Mouse (Mus musculus): ENCODE data around the gene Fam57b. TPM values are rescaled to one million over a fixed set of nuclear protein-coding genes. Genes with fewer than 3 reads are reported as not detected.

Gene Fam57b
- total RNA-seq, 2 experiments from 2014 or later: not detected

GRCm38 (mm10) chr7:126796350-126796932 is 1.0 kb upstream of the Fam57b start:
- ATAC-seq (replicated peaks; ENCODE audit: poor library complexity, severe bottlenecking): no peak

GRCm38 (mm10) chr7:126798127-126799049 is 920 bp downstream of the Fam57b start:
- ATAC-seq (replicated peaks; ENCODE audit: poor library complexity, severe bottlenecking): peak; percentile 54

- peak; percentile 77 for ATAC-seq (replicated peaks; ENCODE audit: poor library complexity, severe bottlenecking)
Measured at GRCm38 (mm10) chr7:126799050-126799467, 1.6 kb downstream of the Fam57b start.

- peak; percentile 57 for ATAC-seq (replicated peaks; ENCODE audit: poor library complexity, severe bottlenecking)
Measured at GRCm38 (mm10) chr7:126799468-126800268, 2.2 kb downstream of the Fam57b start.

DNA sequence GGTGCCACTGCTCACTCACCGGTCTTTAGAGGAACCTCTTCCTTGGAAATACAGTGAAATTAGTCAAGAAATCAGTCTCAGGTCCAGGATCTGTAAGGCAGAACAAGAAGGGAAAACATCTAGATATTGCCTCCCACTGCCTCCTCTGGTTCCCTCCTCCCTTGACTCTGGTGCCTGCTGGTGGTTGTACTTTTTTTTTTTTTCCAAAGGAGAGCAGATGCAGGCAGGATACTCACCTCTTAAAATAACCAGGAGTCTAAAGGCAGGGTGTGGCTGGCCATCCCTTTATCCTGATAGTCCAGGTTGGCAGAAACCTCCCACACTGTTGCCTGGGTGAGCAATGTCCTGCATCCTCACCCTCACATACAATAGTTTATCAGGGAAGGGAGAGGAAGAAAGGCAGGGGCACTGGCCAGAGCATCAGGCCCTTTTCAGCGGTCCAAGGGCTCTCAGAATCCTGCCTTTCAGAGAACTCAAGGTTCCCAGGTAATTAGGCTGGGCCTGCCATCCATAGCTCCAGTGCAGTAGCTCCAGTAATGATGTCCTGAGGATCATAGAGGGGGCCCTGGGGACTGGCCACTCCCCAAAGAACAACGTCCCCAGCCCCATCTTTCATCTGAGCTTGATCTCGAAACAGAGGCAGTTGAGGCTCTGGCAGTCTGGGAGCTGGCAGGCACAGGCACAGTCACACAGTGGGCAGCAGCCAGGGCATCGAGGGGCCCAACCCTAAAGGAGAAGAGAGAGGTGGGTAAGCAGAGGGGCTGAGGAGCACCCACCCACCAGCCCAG is 3.0 kb downstream of the Fam57b start:
- no peak for ATAC-seq (replicated peaks; ENCODE audit: poor library complexity, severe bottlenecking)

DNA sequence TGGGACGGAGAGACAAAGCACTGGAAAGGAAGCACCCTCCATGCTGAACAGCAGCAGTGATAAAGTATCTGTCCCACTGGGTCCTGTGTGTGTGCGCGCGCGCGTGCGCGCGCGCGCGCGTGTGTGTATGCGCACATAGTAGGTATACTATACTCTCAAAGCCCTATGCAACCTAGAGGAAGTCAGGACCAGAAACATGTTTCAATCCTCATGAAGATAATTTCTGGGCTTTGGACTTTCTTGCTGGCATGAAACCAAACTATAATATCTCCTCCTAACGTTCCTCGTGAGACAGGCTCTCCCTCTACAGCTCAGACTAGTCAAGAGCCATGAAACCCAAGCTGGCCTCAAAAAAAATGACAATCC is 3.6 kb downstream of the Fam57b start:
- no peak for ATAC-seq (replicated peaks; ENCODE audit: poor library complexity, severe bottlenecking)

DNA sequence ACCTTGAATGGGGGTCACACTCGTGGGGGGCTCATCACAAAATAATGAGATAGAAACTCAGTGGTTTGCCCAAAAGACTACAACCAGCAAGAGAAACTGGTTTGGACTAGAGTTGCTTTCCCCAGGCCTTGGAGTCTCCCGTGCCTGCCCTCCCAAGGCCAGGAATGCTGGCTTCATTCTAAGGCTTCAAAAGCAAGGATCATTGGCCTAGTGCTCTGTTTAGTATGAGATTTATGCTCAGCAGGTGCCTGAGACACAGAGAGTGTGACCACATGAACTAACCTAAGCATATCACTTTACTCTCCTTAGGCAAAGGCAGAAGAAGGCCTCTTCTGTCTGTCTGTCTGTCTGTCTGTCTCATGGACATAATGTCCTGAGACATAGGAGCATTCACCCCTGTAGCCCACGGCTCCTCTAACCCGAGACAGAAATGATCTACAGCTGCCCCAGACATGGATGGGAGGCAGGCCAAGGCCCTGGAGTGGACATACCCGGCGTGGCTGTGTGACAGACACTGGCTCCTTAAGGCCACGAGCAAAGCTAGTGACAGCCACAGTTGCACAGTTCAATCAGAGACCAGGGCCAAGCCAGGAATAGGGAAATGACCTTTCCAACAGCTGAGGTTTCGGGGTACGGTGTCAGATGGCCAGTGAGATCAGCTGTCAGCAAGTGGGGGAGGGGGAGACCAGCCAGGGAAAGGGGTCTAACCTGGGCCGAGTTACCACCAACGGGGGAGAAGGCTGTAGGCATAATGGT is 4.8 kb downstream of the Fam57b start:
- no peak for ATAC-seq (replicated peaks; ENCODE audit: poor library complexity, severe bottlenecking)

DNA sequence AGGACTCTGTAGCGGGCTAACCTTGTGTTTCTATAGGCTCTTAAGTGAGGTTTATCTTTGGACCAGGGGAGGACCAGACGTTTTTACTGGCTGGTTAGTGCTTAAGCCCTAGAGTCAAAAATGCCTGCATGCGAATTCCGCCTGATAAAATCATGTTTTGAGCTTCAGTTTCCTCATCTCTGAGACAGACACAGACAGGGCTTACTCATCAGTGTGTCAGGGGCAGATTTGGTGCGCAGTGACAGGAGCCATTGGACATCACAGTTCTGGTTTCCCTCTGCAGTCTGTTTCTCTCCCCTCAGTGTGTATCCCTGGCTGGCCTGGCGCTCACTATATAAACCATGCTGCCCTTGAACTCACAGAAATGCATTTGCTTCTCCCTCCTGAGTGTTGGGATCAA is 5.7 kb downstream of the Fam57b start:
- ATAC-seq (replicated peaks; ENCODE audit: poor library complexity, severe bottlenecking): no peak

- no peak for ATAC-seq (replicated peaks; ENCODE audit: poor library complexity, severe bottlenecking)
Measured at GRCm38 (mm10) chr7:126803751-126804150, 6.3 kb downstream of the Fam57b start.

DNA sequence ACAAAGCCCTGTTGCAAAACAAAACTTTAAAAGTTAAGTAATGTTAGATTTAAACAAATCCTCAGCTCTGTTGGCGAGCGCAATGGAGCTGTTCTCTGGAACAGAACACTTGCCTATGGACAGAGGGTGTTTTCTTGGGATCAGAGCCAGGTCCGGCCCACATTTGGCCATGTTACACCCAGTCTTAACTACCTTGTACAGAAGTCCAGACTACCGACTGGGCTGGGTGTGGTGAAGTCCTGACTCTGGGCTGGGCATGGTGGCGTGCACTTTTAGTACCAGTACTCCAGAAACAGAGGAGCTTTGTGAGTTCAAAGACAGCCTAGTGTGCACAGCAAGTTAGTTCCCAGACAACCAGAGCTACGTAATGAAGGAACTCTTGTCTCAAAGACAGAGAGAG is 9.5 kb downstream of the Fam57b start:
- no peak for ATAC-seq (replicated peaks; ENCODE audit: poor library complexity, severe bottlenecking)

- ATAC-seq (replicated peaks; ENCODE audit: poor library complexity, severe bottlenecking): no peak
Measured at GRCm38 (mm10) chr7:126807405-126807804, 9.9 kb downstream of the Fam57b start.

DNA sequence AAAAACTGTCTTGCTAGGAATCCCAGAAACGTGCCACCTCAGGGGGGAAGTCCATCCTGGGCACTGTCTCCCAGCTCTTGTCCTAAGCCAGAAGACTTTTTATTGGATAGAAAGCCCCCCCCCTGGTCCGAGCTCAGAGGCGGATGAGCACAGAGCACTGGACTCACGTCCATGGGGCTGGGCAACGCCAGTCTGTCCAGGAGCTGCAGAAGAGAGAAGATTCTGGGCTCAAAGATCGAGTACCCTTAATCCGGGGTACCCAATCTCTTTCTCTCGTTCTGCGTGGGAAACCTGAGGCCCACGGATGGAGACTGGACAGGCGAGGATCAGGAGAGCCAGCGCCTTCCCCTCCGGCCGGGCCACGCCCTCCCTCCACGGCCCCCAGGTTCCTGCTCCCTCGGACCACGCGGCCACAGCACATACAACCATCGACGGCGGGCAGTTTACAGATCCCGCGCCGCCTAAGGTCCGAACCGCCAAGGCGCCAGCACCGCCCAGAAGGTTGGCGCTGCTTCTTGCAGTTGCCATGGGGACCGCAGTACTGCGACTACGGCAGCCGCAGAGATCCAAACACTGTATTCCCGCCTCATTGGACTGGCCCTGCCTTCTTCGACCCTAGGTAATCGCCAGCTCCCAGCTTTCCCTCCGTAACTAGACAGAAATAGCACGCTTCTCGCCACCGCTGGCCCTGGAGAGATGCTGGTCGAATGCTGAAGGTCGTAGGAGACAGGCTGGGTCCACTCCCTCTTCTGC is 11.4 kb downstream of the Fam57b start:
- ATAC-seq (replicated peaks; ENCODE audit: poor library complexity, severe bottlenecking): peak; percentile 92

- no peak for ATAC-seq (replicated peaks; ENCODE audit: poor library complexity, severe bottlenecking)
Measured at GRCm38 (mm10) chr7:126809723-126810369, 12.4 kb downstream of the Fam57b start.

- no peak for ATAC-seq (replicated peaks; ENCODE audit: poor library complexity, severe bottlenecking)
Measured at GRCm38 (mm10) chr7:126815726-126816222, 18.3 kb downstream of the Fam57b start.

DNA sequence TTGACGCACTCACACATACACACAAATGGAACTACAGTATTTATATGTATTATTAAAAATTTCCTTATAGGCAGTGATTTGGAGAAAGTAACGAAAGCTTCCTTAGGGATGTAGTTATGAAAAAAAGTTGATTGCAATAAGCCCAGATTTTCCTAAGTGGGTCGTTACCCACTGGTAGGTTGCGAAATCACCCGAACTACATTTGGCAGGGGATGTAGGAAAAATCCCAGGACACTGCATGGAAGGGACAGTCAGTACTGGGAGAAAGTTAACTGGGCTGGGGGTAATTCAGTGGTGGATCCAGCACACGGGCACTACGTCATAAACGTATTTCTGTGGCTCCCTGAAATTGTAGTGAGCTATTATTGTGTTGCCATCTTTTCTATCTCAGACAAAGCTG is 19.0 kb downstream of the Fam57b start:
- ATAC-seq (replicated peaks; ENCODE audit: poor library complexity, severe bottlenecking): no peak

DNA sequence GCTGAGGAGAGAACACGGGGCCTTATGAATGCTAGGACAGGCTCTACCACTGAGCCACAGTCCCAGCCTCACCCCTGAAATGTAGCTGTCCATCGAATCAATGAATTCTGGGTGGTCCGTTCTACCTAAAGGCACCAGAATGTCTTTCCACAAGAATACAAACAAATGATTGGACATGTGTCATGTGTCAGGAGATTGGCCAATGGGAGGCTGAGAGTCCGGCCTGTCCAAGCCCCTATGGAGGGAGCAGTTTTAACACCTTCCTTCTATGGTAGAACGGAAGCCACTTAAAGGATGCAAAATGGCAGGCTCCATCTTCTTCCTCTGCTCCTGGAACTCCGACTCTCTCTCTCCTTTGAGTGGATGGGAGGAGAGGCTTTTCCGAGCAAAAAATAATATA is 20.1 kb downstream of the Fam57b start:
- ATAC-seq (replicated peaks; ENCODE audit: poor library complexity, severe bottlenecking): no peak

DNA sequence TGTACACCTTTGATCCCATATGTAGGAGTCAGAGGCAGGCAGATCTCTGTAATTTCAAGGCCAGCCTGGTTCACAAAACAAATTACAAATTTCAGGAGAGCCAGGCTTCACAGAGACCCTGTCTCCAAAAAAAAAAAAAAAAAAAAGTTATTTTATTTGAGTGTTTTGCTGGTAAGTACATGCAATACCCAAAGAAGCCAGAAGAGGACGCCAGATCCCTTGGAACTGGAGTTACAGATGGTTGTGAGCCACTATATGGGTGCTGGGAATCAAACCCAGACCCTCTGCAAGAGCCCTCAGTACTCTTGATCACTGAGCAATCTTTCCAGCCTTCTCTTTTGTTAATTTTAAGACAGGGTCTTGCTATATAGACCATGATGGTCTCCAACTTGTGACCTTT is 21.4 kb downstream of the Fam57b start:
- ATAC-seq (replicated peaks; ENCODE audit: poor library complexity, severe bottlenecking): no peak

GRCm38 (mm10) chr7:126821835-126822511 is 24.5 kb downstream of the Fam57b start:
- peak; percentile 80 for ATAC-seq (replicated peaks; ENCODE audit: poor library complexity, severe bottlenecking)

Measured in granulocyte monocyte progenitor cell, adult 5-6 weeks (primary cell).